Mouse (Mus musculus): ENCODE results near the gene Mier2.

DNA sequence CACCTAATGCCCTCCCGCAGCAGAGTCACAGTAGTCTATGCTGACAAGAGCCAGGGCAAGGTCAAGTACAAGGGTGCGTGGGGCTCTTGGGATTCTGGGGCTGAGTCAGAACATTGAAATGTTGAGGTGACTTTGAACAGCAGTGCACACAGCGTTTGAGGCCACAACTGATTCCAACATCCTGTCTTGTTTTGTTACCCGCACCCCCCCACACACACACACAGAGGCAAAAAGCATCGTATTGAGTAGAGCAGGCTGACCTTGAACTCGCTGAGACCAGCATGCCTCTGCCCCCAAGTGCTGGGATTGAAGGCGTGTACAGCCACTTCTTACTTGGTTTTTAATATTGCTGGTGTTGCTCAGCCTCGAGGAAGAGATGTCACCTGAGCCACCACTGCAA is 19.4 kb upstream of the Mier2 start:
- no peak for TF ChIP-seq POLR2A (IDR thresholded peaks at IDR 0.05; ENCODE audit: borderline replicate concordance, low read depth, low read length)
- no peak for TF ChIP-seq CTCF (IDR thresholded peaks at IDR 0.05; ENCODE audit: low read depth, low read length)
